Mouse (Mus musculus): Measurements from ENCODE around the gene Sema4d. TPM values are rescaled to one million over a fixed set of nuclear protein-coding genes. Genes with fewer than 3 reads are reported as not detected.

Gene Sema4d
- polyA plus RNA-seq, 1 experiment = 25.6 TPM

DNA sequence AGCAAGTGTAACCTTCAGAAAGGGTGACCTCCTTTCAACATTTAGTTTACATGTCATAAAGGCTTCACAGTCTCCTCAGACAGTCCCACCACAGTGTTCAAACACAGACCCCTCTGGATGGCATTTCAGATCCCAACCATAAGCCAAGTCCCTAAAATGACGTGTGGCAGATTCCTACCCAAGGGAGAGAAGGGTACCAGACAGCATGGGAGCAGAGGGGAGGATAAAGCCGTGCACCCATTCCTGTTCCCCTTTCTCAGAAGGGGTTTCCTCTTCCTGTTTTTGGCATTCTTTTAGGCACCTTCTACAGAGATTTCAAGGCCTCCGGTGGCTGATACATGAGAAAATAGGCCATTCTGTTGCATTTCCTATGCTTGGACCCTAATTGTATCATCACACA, 135.5 kb downstream of the Sema4d start:
- no peak for DNase-seq (ENCODE audit: low read depth)
- TF ChIP-seq POLR2A (IDR thresholded peaks at IDR 0.05; ENCODE audit: borderline replicate concordance, extremely low read depth, insufficient read depth, insufficient read length, poor library complexity, severe bottlenecking) (no peak), CTCF (IDR thresholded peaks at IDR 0.05; ENCODE audit: borderline replicate concordance, extremely low read depth, insufficient read depth, insufficient read length) (no peak)

DNA sequence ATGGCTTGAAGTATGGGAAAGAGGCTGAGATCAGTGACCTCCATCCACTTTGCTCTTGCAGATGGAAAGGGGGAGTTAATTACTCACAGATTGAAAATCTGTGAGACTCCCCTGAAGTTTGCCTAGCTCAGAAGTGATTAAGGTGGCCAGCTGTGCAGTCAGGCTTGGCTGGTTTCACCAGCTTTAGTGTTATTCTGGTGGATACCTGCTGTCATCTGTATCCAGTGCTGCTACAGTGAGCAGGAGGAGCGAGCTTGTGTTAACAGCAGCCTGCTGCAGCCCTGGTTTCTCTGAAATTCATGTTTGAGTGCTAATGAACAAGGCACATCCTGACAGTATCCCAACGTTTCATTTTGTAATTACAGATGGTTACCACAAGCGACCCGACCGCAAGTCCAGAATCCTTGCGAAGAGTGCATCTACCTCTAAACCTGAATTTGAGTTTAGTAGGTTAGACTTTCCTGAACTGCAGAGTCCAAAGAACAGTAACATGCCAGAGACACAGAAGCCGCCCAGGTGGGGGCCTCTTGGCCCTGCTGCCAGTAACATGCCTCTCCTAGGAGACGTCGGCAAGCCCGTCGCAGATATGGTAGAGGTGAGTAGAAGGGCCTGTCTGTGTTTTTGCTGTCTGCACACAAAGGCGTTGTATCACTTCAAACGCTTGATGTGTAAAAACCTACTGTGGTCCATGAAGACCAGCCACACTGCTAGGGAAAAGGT, 136.9 kb downstream of the Sema4d start:
- no peak for DNase-seq (ENCODE audit: low read depth)
- TF ChIP-seq CTCF (IDR thresholded peaks at IDR 0.05; ENCODE audit: borderline replicate concordance, extremely low read depth, insufficient read depth, insufficient read length) (no peak), POLR2A (IDR thresholded peaks at IDR 0.05; ENCODE audit: borderline replicate concordance, extremely low read depth, insufficient read depth, insufficient read length, poor library complexity, severe bottlenecking) (no peak)

DNA sequence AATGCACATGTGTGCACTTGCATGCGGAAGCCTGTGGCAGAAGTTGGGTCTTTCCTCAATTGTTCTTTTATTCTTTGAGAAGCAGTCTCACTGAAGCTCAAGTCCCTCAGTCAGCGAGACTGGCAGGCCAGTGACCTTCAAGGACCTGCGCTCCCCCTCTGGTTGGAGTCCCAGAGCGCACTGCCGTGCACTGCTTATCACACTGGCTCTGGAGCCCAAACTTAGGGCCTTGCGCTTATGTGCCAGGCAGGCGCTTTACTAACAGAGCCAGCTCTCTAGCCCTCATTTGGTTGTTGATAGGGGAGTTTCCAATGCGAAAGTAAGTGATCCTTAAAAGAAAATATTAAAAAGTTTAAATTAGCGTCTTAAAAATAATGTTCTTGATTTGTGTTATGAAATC, 139.6 kb downstream of the Sema4d start:
- no peak for TF ChIP-seq POLR2A (IDR thresholded peaks at IDR 0.05; ENCODE audit: borderline replicate concordance, extremely low read depth, insufficient read depth, insufficient read length, poor library complexity, severe bottlenecking)
- TF ChIP-seq CTCF (IDR thresholded peaks at IDR 0.05; ENCODE audit: borderline replicate concordance, extremely low read depth, insufficient read depth, insufficient read length) = no peak

DNA sequence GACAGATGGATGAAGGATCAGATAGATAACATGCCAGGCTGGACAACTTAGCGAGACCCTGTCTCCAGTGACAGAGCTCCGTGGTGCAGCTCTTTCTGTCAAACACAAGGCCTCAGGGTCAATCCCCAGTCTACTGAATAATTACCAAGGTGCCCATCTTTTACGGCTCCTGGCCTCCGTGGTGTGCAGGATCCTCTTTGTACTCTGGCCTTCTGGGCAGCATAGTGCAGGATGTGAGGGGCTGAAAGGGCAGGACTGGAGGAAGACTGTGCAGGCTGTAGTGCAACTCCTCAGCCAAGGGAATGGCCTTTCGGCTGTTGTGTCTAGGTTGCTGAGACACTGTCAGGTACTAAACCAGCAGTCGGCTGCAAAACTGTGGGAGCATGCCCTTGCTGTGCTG, 140.4 kb downstream of the Sema4d start:
- no peak for DNase-seq (ENCODE audit: low read depth)
- TF ChIP-seq CTCF (IDR thresholded peaks at IDR 0.05; ENCODE audit: borderline replicate concordance, extremely low read depth, insufficient read depth, insufficient read length) = no peak
- TF ChIP-seq POLR2A (IDR thresholded peaks at IDR 0.05; ENCODE audit: borderline replicate concordance, extremely low read depth, insufficient read depth, insufficient read length, poor library complexity, severe bottlenecking) = no peak

More for the DNA sequence above, 139.6 kb downstream of the Sema4d start:
- no peak for DNase-seq (ENCODE audit: low read depth)

DNA sequence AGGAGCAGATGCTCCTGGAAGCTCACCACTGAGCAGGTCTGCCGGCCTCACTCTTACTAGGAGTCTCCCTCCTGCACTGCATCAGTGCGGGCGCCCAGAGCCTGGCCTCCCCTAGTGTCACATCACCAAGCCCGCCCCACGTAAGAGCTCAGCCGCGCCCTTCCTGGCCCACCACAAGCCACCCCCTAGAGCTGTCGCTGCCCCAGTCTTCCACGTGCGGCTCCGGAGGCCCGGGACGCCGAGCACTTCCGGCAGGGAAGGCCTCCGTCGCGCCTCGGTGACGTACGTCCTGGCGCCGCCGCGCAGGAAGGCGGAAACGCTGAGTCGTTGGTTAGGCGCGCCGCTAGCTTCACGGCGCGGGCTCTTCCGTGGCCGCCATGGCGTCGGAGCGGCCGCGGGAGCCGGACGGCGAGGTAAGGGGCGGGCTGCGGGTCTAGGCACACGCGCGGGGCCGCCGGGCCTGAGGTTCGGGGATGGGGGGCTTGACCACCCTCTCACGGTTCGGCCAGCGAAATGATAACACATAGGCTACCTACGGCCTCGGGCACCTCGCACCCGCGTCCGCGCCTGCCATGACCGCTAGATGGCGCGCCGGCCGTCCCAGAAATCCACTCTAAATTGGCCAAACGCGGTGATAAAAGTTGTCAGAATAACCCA, 142.0 kb downstream of the Sema4d start, which contains the start of gene Secisbp2:
TSS of gene Secisbp2 (plus strand) at position 290 of the 657 bp plus-strand sequence.
- TF ChIP-seq POLR2A (IDR thresholded peaks at IDR 0.05; ENCODE audit: borderline replicate concordance, extremely low read depth, insufficient read depth, insufficient read length, poor library complexity, severe bottlenecking) (peak; percentile 86), CTCF (IDR thresholded peaks at IDR 0.05; ENCODE audit: borderline replicate concordance, extremely low read depth, insufficient read depth, insufficient read length) (peak; percentile 93)
- DNase-seq (ENCODE audit: low read depth) = peak; percentile 98

DNA sequence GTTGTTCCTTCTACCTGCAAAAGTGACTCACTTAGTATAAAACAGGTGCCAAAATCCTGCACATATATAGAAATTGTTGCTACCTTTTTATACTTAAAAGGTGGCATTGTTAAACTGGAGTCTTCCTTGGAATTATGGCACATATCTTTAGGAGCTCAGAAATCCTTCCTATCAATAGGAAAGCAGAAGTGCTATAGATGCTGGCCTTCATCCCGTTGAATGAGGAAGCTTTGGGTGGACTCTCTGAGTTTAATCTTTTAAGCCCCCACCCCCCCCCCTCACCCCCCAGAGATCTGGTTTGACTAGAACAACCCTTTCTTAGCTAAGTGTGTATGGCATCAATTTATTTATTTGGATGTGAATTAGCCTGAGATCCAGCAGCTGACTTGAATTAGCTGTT, 143.8 kb downstream of the Sema4d start:
- TF ChIP-seq POLR2A (IDR thresholded peaks at IDR 0.05; ENCODE audit: borderline replicate concordance, extremely low read depth, insufficient read depth, insufficient read length, poor library complexity, severe bottlenecking) = no peak
- no peak for TF ChIP-seq CTCF (IDR thresholded peaks at IDR 0.05; ENCODE audit: borderline replicate concordance, extremely low read depth, insufficient read depth, insufficient read length)
- DNase-seq (ENCODE audit: low read depth) = no peak

DNA sequence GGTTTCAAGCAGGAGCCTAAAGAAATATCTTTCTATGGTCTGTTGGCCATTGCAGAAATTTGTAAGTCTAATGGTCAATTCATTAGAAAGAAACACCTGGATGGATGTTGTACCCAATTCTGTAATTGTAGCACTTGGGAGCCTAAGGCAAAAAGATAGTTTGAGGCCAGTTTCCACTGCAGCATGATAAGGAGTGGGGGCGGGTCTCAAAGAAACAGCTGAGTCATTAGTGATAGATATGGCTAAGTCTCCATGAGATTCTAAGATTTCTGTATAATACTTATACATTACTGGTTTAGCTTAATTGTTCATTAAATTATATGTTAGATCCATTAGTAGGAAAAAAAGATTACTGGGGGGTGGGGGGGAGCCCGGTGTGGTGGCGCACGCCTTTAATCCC, 145.3 kb downstream of the Sema4d start:
- no peak for DNase-seq (ENCODE audit: low read depth)
- no peak for TF ChIP-seq CTCF (IDR thresholded peaks at IDR 0.05; ENCODE audit: borderline replicate concordance, extremely low read depth, insufficient read depth, insufficient read length)

DNA sequence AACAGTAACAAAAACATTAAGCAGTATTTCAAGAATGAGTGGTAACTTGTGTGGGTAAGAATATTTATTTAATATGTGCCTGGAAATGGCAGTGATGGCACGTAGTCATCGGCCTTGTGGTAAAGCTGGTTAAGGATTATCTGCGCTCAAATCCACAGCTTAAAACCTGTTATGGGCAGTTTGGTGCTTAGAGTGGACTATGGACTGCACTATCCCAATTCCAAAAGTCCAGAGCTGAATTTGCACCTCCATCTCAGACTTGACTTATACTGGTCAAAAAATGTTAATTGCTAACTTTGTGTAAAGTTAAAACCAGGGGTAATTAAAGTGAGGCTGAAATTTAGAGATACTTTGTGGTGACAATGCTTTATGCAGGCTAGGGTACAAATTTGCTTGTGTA, 145.8 kb downstream of the Sema4d start:
- TF ChIP-seq POLR2A (IDR thresholded peaks at IDR 0.05; ENCODE audit: borderline replicate concordance, extremely low read depth, insufficient read depth, insufficient read length, poor library complexity, severe bottlenecking) (no peak), CTCF (IDR thresholded peaks at IDR 0.05; ENCODE audit: borderline replicate concordance, extremely low read depth, insufficient read depth, insufficient read length) (no peak)
- no peak for DNase-seq (ENCODE audit: low read depth)

DNA sequence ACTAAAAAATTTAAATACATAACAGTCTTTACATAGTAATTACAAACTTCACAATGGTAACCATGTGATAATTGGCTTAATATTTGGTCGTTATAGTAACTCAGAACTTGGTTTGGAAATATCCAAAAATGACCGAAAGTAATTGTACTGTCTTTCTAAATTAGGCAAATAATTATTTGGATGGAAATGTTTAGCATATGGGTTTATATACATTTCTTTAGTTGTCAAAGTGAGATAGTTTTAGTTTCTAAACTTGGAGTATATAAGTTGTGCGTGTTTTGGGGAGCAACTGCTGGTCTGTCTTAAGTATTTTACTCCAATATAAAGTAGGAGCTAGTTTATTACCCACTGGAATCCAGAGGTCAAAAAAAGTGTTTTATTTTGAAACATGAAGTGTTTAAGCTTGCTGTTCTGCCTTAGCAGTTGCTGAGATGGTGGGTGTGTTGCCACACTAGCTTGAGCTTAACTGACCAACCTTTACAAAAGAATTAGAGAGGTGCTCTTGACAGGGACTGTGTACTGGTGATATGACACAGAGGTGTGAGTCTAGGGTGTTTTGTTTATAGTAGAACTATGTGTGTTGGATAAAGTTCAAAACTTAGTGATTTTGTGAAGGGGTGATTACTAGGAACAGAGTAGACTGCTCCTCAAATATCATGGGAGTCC, 147.1 kb downstream of the Sema4d start:
- DNase-seq (ENCODE audit: low read depth) = no peak
- no peak for TF ChIP-seq CTCF (IDR thresholded peaks at IDR 0.05; ENCODE audit: borderline replicate concordance, extremely low read depth, insufficient read depth, insufficient read length)
- no peak for TF ChIP-seq POLR2A (IDR thresholded peaks at IDR 0.05; ENCODE audit: borderline replicate concordance, extremely low read depth, insufficient read depth, insufficient read length, poor library complexity, severe bottlenecking)

DNA sequence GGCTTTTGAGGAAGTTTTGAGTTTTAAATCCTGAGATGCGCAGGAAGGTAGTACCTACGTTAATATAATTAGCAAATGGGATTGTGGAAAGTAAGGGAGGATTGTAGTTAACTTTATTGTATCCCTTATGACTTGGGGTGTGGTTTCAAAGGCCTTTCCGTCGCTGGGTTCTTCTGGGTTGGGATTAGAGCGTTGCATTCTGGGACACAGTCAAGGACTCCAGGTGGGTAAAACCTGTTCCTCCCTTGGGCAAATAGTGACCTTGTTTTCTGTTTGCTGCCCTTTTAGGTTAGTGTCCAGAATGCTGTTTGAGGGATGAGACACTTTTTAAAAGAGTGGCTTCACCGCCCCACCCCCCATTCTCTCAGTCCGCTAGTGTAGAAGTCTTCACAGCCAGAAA, 147.7 kb downstream of the Sema4d start:
- TF ChIP-seq POLR2A (IDR thresholded peaks at IDR 0.05; ENCODE audit: borderline replicate concordance, extremely low read depth, insufficient read depth, insufficient read length, poor library complexity, severe bottlenecking) (no peak), CTCF (IDR thresholded peaks at IDR 0.05; ENCODE audit: borderline replicate concordance, extremely low read depth, insufficient read depth, insufficient read length) (no peak)
- peak; percentile 23 for DNase-seq (ENCODE audit: low read depth)
